Mouse (Mus musculus) midbrain, embryonic 11.5 days (tissue): ENCODE data around the gene Nemp1. TPM values are rescaled to one million over a fixed set of nuclear protein-coding genes. Genes with fewer than 3 reads are reported as not detected.
A peak's percentile ranks its signal among the peaks of the same experiment; 100 is the strongest.
"Not testable (repeated sequence)": the region's sequence is repeated elsewhere in the genome, so short reads cannot be mapped to it uniquely, and the experiment has no call there.

Source experiments
- ATAC-seq: fragments of 200-750 bp; cut with Nextera tagmentation; 2 replicates; pipeline ENCODE4 v1.8.0; 2017; ENCODE audit warnings: moderate TSS enrichment, moderate library complexity; ENCODE audit not compliant: low FRiP score
- DNase-seq: peaks from one replicate; pipeline ENCODE4 v3.0.0; 2015; ENCODE audit warnings: low spot score; ENCODE audit errors: missing footprints
- H3K27ac ChIP-seq: fragments of 300-500 bp; sonication (generic); 2 replicates; pipeline ENCODE4 v1.5.1; 2014; ENCODE audit warnings: low read depth, low read length
- H3K27me3 ChIP-seq: fragments of 300-500 bp; sonication (generic); 2 replicates; pipeline ENCODE4 v1.6.1; 2014; ENCODE audit warnings: mild to moderate bottlenecking, low read length, moderate library complexity, mixed read lengths; ENCODE audit not compliant: control insufficient read depth, insufficient read depth
- H3K36me3 ChIP-seq: fragments of 300-500 bp; sonication (generic); 2 replicates; pipeline ENCODE4 v1.6.1; 2014; ENCODE audit warnings: mild to moderate bottlenecking, low read length, moderate library complexity, mixed read lengths; ENCODE audit not compliant: control insufficient read depth, insufficient read depth
- H3K4me1 ChIP-seq: fragments of 300-500 bp; sonication (generic); 2 replicates; pipeline ENCODE4 v1.6.1; 2014; ENCODE audit warnings: low read length; ENCODE audit not compliant: control insufficient read depth, insufficient read depth
- H3K4me2 ChIP-seq: fragments of 300-500 bp; sonication (generic); 2 replicates; pipeline ENCODE4 v1.6.1; 2014; ENCODE audit warnings: mild to moderate bottlenecking, moderate library complexity
- H3K4me3 ChIP-seq: fragments of 300-500 bp; sonication (generic); 2 replicates; pipeline ENCODE4 v1.5.1; 2014; ENCODE audit warnings: low read depth, low read length
- H3K9ac ChIP-seq: fragments of 300-500 bp; sonication (generic); 2 replicates; pipeline ENCODE4 v1.6.1; 2014; ENCODE audit warnings: low read length
- H3K9me3 ChIP-seq: fragments of 300-500 bp; sonication (generic); 2 replicates; pipeline ENCODE4 v1.6.1; 2016; ENCODE audit warnings: low read length; ENCODE audit not compliant: control insufficient read depth
- WGBS: fragments of 180-500 bp; shearing (Covaris S2); extraction: QIAGEN DNeasy Blood & Tissue Kit; methylation state at CpG from one replicate; pipeline ENCODE4 v1.1.7; 2014; 5-methylcytosine and 5-hydroxymethylcytosine counted together
- polyA plus RNA-seq: library from polyadenylated mRNA; unstranded; fragments of >200 nt; fragmentation: Nextera tagmentation; extraction: Ambion mirVana; gene quantifications from 2 replicates; pipeline ENCODE4 v1.2.1, GENCODE M21; 2014

The Nemp1 gene
- polyA plus RNA-seq, 1 experiment from 2014 or later, result 10.0 TPM

DNA sequence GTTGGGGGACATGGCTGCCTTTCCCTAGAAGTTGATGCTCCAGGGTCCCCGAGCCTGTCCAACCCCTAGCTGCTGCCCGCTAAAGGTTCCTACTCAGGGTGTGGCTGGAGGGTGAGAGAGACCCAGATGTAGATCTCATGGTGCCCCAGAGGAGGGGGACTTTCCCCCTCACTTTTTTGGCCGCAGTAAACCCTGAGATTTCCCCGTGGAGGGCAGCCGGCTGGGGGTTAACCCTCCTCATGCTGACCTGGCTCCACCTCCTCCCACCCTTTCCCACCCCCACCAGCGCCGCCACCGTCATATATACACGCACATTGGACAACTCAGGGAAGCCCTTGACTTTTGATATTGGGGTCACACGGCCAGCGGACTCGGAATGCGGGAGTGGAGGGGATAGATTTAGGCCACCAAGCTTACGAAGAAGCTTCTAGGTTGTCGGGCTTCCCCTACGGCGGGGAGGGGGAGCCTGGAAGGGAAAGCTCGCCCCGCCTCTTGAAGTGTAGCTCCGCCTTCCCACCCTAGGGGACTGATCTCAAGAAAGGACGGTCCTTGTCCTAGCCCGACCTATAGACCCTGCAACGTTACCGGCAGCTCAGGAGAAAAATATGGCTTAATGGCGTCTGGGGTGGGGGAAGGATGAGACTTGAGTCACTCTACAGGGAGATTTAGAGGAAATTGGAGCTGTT, 23.0 kb upstream of the Nemp1 start:
- 2% methylated on average over 25 of the region's 25 CpGs for WGBS
- H3K4me2 ChIP-seq, result peak overlapping the region; percentile 42
- no peaks in the 10 kb centered on the region for H3K36me3 ChIP-seq
- peak overlapping the region; percentile 28 for H3K4me3 ChIP-seq
- no peak overlapping the region for H3K27ac ChIP-seq
- H3K4me1 ChIP-seq, result peaks cover 11% of the 10 kb centered on the region
- H3K9me3 ChIP-seq, result no peaks in the 10 kb centered on the region
- peak overlapping the region; percentile 60 for H3K9ac ChIP-seq
- H3K27me3 ChIP-seq, result peaks cover 13% of the 10 kb centered on the region
- DNase-seq (peak; percentile 96), ATAC-seq (peak; percentile 69)

- Histone ChIP-seq H3K4me2 (no peak overlapping the region), H3K36me3 (no peaks in the 10 kb centered on the region), H3K27ac (no peak overlapping the region), H3K9me3 (no peaks in the 10 kb centered on the region), H3K27me3 (peaks cover 13% of the 10 kb centered on the region), H3K4me3 (no peak overlapping the region), H3K9ac (no peak overlapping the region), H3K4me1 (peaks cover 11% of the 10 kb centered on the region)
- DNase-seq (no peak), ATAC-seq (no peak)
- WGBS, result 19% methylated on average over 2 of the region's 2 CpGs
Observed at GRCm38 (mm10) chr10:127645791-127646190, 20.9 kb upstream of the Nemp1 start.

- DNase-seq (no peak), ATAC-seq (no peak)
- Histone ChIP-seq H3K36me3 (no peaks in the 10 kb centered on the region), H3K4me1 (no peaks in the 10 kb centered on the region), H3K9ac (no peak overlapping the region), H3K27ac (no peak overlapping the region), H3K4me3 (no peak overlapping the region), H3K27me3 (no peaks in the 10 kb centered on the region), H3K9me3 (no peaks in the 10 kb centered on the region), H3K4me2 (no peak overlapping the region)
- 51% methylated on average over 21 of the region's 21 CpGs for WGBS
Observed at GRCm38 (mm10) chr10:127652906-127653638, 13.6 kb upstream of the Nemp1 start.

GRCm38 (mm10) chr10:127654970-127655579, 11.6 kb upstream of the Nemp1 start:
- Histone ChIP-seq H3K4me2 (no peak overlapping the region), H3K9ac (no peak overlapping the region), H3K4me3 (no peak overlapping the region), H3K9me3 (no peaks in the 10 kb centered on the region), H3K36me3 (no peaks in the 10 kb centered on the region), H3K4me1 (no peaks in the 10 kb centered on the region), H3K27me3 (peaks cover 3% of the 10 kb centered on the region), H3K27ac (no peak overlapping the region)
- ATAC-seq, result no peak
- DNase-seq, result no peak
- 79% methylated on average over 16 of the region's 16 CpGs for WGBS

- 43% methylated on average over 6 of the region's 6 CpGs for WGBS
- not testable (repeated sequence) for H3K9me3 ChIP-seq, H3K36me3 ChIP-seq, ATAC-seq, DNase-seq, H3K9ac ChIP-seq, H3K27ac ChIP-seq, H3K4me2 ChIP-seq, H3K4me3 ChIP-seq, H3K4me1 ChIP-seq
- H3K27me3 ChIP-seq, result peaks cover 28% of the 10 kb centered on the region
Observed at GRCm38 (mm10) chr10:127657617-127658016, 9.1 kb upstream of the Nemp1 start.

DNA sequence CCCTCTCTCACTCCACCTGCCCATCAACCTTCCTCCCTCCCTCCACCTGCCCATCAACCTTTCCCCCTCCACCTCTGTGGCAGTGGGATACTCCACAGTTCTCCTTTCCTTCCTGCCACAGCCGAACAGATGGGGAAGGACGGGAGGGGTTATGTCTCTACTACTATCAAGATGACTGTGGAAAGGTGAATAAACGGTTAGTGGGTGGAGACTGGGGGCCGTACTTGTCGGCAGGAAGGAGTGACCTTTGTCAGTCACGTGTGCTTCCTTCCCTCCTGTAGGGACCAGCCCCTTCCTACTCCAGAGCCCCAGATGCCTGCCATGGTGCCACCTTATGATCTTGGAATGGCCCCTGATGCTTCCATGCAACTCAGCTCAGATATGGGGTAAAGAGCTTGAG, 8.6 kb upstream of the Nemp1 start:
- Histone ChIP-seq H3K9me3 (no peaks in the 10 kb centered on the region), H3K9ac (no peak overlapping the region), H3K4me3 (no peak overlapping the region), H3K36me3 (no peaks in the 10 kb centered on the region), H3K4me1 (peaks cover 10% of the 10 kb centered on the region), H3K4me2 (no peak overlapping the region), H3K27ac (no peak overlapping the region), H3K27me3 (peaks cover 33% of the 10 kb centered on the region)
- no peak for DNase-seq
- WGBS, result 21% methylated on average over 6 of the region's 6 CpGs
- ATAC-seq, result no peak

- no peak overlapping the region for H3K27ac ChIP-seq
- WGBS, result 47% methylated on average over 1 of the region's 1 CpGs
- DNase-seq (no peak), ATAC-seq (no peak)
- H3K27me3 ChIP-seq, result peaks cover 47% of the 10 kb centered on the region
- no peaks in the 10 kb centered on the region for H3K9me3 ChIP-seq
- no peaks in the 10 kb centered on the region for H3K36me3 ChIP-seq
- no peak overlapping the region for H3K4me2 ChIP-seq
- peaks cover 10% of the 10 kb centered on the region for H3K4me1 ChIP-seq
- no peak overlapping the region for H3K9ac ChIP-seq
- H3K4me3 ChIP-seq, result no peak overlapping the region
Observed at GRCm38 (mm10) chr10:127659551-127659950, 7.2 kb upstream of the Nemp1 start.

GRCm38 (mm10) chr10:127661291-127661914, 5.3 kb upstream of the Nemp1 start:
- H3K4me3 ChIP-seq, result no peak overlapping the region
- H3K4me1 ChIP-seq, result peaks cover 20% of the 10 kb centered on the region

More at GRCm38 (mm10) chr10:127661291-127661914, 5.3 kb upstream of the Nemp1 start:
- 16% methylated on average over 14 of the region's 14 CpGs for WGBS
- ATAC-seq (no peak), DNase-seq (peak; percentile 84)
- Histone ChIP-seq H3K9ac (no peak overlapping the region), H3K27ac (no peak overlapping the region), H3K9me3 (no peaks in the 10 kb centered on the region), H3K36me3 (no peaks in the 10 kb centered on the region), H3K27me3 (peaks cover 66% of the 10 kb centered on the region), H3K4me2 (no peak overlapping the region)
